Mouse (Mus musculus) forebrain, embryonic 10.5 days (tissue): ENCODE measurements at regions not wholly inside any gene's neighbourhood (a gene's known extent, or its start where the extent isn't known, plus 50 kb on each side); places are given as distances from the start of the nearest gene placed in this dataset.

Experiments used
- DNase-seq: peaks from one replicate; pipeline ENCODE4 v3.0.0-alpha.2; 2017; ENCODE audit warnings: low spot score; ENCODE audit errors: extremely low spot score
- H3K27ac ChIP-seq: fragments of 300-500 bp; sonication (generic); 2 replicates; pipeline ENCODE4 v1.5.1; 2016; ENCODE audit warnings: mild to moderate bottlenecking
- H3K27me3 ChIP-seq: fragments of 300-500 bp; sonication (generic); 2 replicates; pipeline ENCODE4 v1.6.1; 2016; ENCODE audit warnings: mild to moderate bottlenecking; ENCODE audit not compliant: poor library complexity, severe bottlenecking
- H3K36me3 ChIP-seq: fragments of 300-500 bp; sonication (generic); replicated peaks from 2 replicates; pipeline ENCODE4 v1.6.1; 2016; ENCODE audit warnings: mild to moderate bottlenecking, moderate library complexity
- H3K4me1 ChIP-seq: fragments of 300-500 bp; sonication (generic); 2 replicates; pipeline ENCODE4 v1.6.1; 2016
- H3K4me3 ChIP-seq: fragments of 300-500 bp; sonication (generic); 2 replicates; pipeline ENCODE4 v1.5.1; 2016; ENCODE audit warnings: mild to moderate bottlenecking, moderate library complexity
- H3K9me3 ChIP-seq: fragments of 300-500 bp; sonication (generic); 2 replicates; pipeline ENCODE4 v1.6.1; 2016; ENCODE audit warnings: mild to moderate bottlenecking, moderate library complexity
- WGBS: fragments of 180-500 bp; shearing (Covaris S2); methylation state at CpG from one replicate; pipeline ENCODE4 v1.1.7; 2016; 5-methylcytosine and 5-hydroxymethylcytosine counted together

- Histone ChIP-seq H3K4me3 (no peak overlapping the region), H3K27ac (no peak overlapping the region), H3K27me3 (no peaks in the 10 kb centered on the region), H3K36me3 (no peaks in the 10 kb centered on the region), H3K4me1 (no peaks in the 10 kb centered on the region), H3K9me3 (no peaks in the 10 kb centered on the region)
- 92% methylated on average over 2 of the region's 2 CpGs for WGBS
- no peak for DNase-seq
Observed at GRCm38 (mm10) chr9:31794911-31795310, 118.4 kb downstream of the Barx2 start.

- Histone ChIP-seq H3K27ac (no peak overlapping the region), H3K36me3 (no peaks in the 10 kb centered on the region), H3K27me3 (no peaks in the 10 kb centered on the region), H3K4me3 (no peak overlapping the region), H3K4me1 (no peaks in the 10 kb centered on the region), H3K9me3 (no peaks in the 10 kb centered on the region)
- DNase-seq, result no peak
- 96% methylated on average over 3 of the region's 3 CpGs for whole genome bisulfite sequencing
Observed at GRCm38 (mm10) chr9:31775956-31776355, 137.3 kb downstream of the Barx2 start.

- no peaks in the 10 kb centered on the region for H3K9me3 ChIP-seq
- H3K27me3 ChIP-seq, result no peaks in the 10 kb centered on the region
- DNase-seq, result no peak
- WGBS, result 94% methylated on average over 4 of the region's 4 CpGs
- no peak overlapping the region for H3K27ac ChIP-seq
- no peaks in the 10 kb centered on the region for H3K36me3 ChIP-seq
- H3K4me3 ChIP-seq, result no peak overlapping the region
- 0 out of 2 replicates have a peak, but pooled peaks cover 4% of the 10 kb centered on the region for H3K4me1 ChIP-seq
Observed at GRCm38 (mm10) chr9:31765401-31765800, 147.9 kb downstream of the Barx2 start.

GRCm38 (mm10) chr9:31757894-31758561, 155.2 kb downstream of the Barx2 start:
- no peak for DNase-seq
- Histone ChIP-seq H3K27ac (no peak overlapping the region), H3K36me3 (no peaks in the 10 kb centered on the region), H3K9me3 (no peaks in the 10 kb centered on the region), H3K27me3 (no peaks in the 10 kb centered on the region), H3K4me3 (no peak overlapping the region), H3K4me1 (peaks cover 7% of the 10 kb centered on the region)
- 53% methylated on average over 6 of the region's 6 CpGs for WGBS

GRCm38 (mm10) chr9:31730443-31730842, 182.8 kb downstream of the Barx2 start:
- Histone ChIP-seq H3K4me1 (no peaks in the 10 kb centered on the region), H3K27me3 (no peaks in the 10 kb centered on the region), H3K27ac (no peak overlapping the region), H3K36me3 (no peaks in the 10 kb centered on the region), H3K9me3 (no peaks in the 10 kb centered on the region), H3K4me3 (no peak overlapping the region)
- no peak for DNase-seq

- no peaks in the 10 kb centered on the region for H3K27me3 ChIP-seq
- 63% methylated on average over 6 of the region's 6 CpGs for WGBS
- no peak overlapping the region for H3K4me3 ChIP-seq
- no peaks in the 10 kb centered on the region for H3K36me3 ChIP-seq
- no peak overlapping the region for H3K27ac ChIP-seq
- no peaks in the 10 kb centered on the region for H3K9me3 ChIP-seq
- no peak for DNase-seq
- 0 out of 2 replicates have a peak, but pooled peaks cover 5% of the 10 kb centered on the region for H3K4me1 ChIP-seq
Observed at GRCm38 (mm10) chr9:31719309-31719708, 194.0 kb downstream of the Barx2 start.

GRCm38 (mm10) chr9:31710022-31710421, 203.2 kb downstream of the Barx2 start:
- Histone ChIP-seq H3K27ac (no peak overlapping the region), H3K4me3 (no peak overlapping the region), H3K27me3 (no peaks in the 10 kb centered on the region), H3K36me3 (no peaks in the 10 kb centered on the region), H3K4me1 (0 out of 2 replicates have a peak, but pooled peaks cover 3% of the 10 kb centered on the region), H3K9me3 (no peaks in the 10 kb centered on the region)
- WGBS, result 60% methylated on average over 2 of the region's 2 CpGs
- no peak for DNase-seq

GRCm38 (mm10) chr9:31706688-31707087, 206.6 kb downstream of the Barx2 start:
- H3K9me3 ChIP-seq, result no peaks in the 10 kb centered on the region
- no peaks in the 10 kb centered on the region for H3K27me3 ChIP-seq
- DNase-seq, result no peak
- H3K4me1 ChIP-seq, result no peaks in the 10 kb centered on the region
- H3K36me3 ChIP-seq, result no peaks in the 10 kb centered on the region
- 90% methylated on average over 6 of the region's 7 CpGs for WGBS
- H3K4me3 ChIP-seq, result no peak overlapping the region
- no peak overlapping the region for H3K27ac ChIP-seq

- Histone ChIP-seq H3K4me3 (no peak overlapping the region), H3K4me1 (peaks cover 21% of the 10 kb centered on the region), H3K9me3 (no peaks in the 10 kb centered on the region), H3K27ac (no peak overlapping the region), H3K36me3 (no peaks in the 10 kb centered on the region), H3K27me3 (peaks cover 31% of the 10 kb centered on the region)
- WGBS, result 56% methylated on average over 7 of the region's 7 CpGs
- DNase-seq, result no peak
Observed at GRCm38 (mm10) chr9:31690921-31691475, 222.3 kb downstream of the Barx2 start.

GRCm38 (mm10) chr9:31688398-31688705, 224.1 kb upstream of the Tmem45b start:
- Histone ChIP-seq H3K9me3 (no peaks in the 10 kb centered on the region), H3K27ac (no peak overlapping the region), H3K27me3 (peaks cover 53% of the 10 kb centered on the region), H3K36me3 (no peaks in the 10 kb centered on the region), H3K4me1 (peaks cover 35% of the 10 kb centered on the region), H3K4me3 (peak overlapping the region; percentile 21; the same call in 1 of the 2 replicates)
- WGBS, result 2% methylated on average over 3 of the region's 3 CpGs
- no peak for DNase-seq

GRCm38 (mm10) chr9:31687686-31688397, 223.6 kb upstream of the Tmem45b start:
- Histone ChIP-seq H3K27me3 (peaks cover 58% of the 10 kb centered on the region), H3K9me3 (no peaks in the 10 kb centered on the region), H3K27ac (no peak overlapping the region), H3K4me1 (peaks cover 40% of the 10 kb centered on the region), H3K4me3 (peak overlapping the region; percentile 21; the same call in 1 of the 2 replicates), H3K36me3 (no peaks in the 10 kb centered on the region)
- WGBS, result 24% methylated on average over 17 of the region's 17 CpGs
- DNase-seq, result no peak

GRCm38 (mm10) chr9:31686466-31686865, 222.2 kb upstream of the Tmem45b start:
- H3K4me3 ChIP-seq, result no peak overlapping the region
- no peaks in the 10 kb centered on the region for H3K36me3 ChIP-seq
- H3K27ac ChIP-seq, result no peak overlapping the region
- peaks cover 45% of the 10 kb centered on the region for H3K4me1 ChIP-seq
- WGBS, result 90% methylated on average over 5 of the region's 5 CpGs
- H3K9me3 ChIP-seq, result no peaks in the 10 kb centered on the region
- peaks cover 61% of the 10 kb centered on the region for H3K27me3 ChIP-seq
- DNase-seq, result no peak

GRCm38 (mm10) chr9:31684812-31685188, 220.5 kb upstream of the Tmem45b start:
- Histone ChIP-seq H3K27ac (no peak overlapping the region), H3K27me3 (peaks cover 60% of the 10 kb centered on the region), H3K4me3 (no peak overlapping the region), H3K4me1 (peaks cover 41% of the 10 kb centered on the region), H3K9me3 (no peaks in the 10 kb centered on the region), H3K36me3 (no peaks in the 10 kb centered on the region)
- WGBS, result 89% methylated on average over 8 of the region's 8 CpGs
- no peak for DNase-seq
